Mouse (Mus musculus) c-Kit-positive CD71-negative TER-119-negative erythroid progenitor cells, embryonic 14.5 days (primary cell): ENCODE measurements at regions not wholly inside any gene's neighbourhood (a gene's known extent, or its start where the extent isn't known, plus 50 kb on each side); places are given as distances from the start of the nearest gene placed in this dataset.

Experiments
- DNase-seq: peaks from one replicate; pipeline ENCODE4 v3.0.0-alpha.2; 2013; ENCODE audit warnings: low read depth

- DNase-seq, result no peak
Measured at GRCm38 (mm10) chr9:46622255-46622654, 302.5 kb upstream of the 4931429L15Rik start.

GRCm38 (mm10) chr9:46621851-46622250 lies 302.1 kb upstream of the 4931429L15Rik start:
- no peak for DNase-seq

- DNase-seq, result no peak
Measured at GRCm38 (mm10) chr9:46610101-46611005, 290.6 kb upstream of the 4931429L15Rik start.

- DNase-seq, result no peak
Measured at GRCm38 (mm10) chr9:46608695-46609094, 288.9 kb upstream of the 4931429L15Rik start.

- DNase-seq, result no peak
Measured at GRCm38 (mm10) chr9:46600803-46601202, 281.0 kb upstream of the 4931429L15Rik start.

GRCm38 (mm10) chr9:46599931-46600708 lies 280.3 kb upstream of the 4931429L15Rik start:
- DNase-seq, result no peak

- no peak for DNase-seq
Measured at GRCm38 (mm10) chr9:46598518-46598917, 278.7 kb upstream of the 4931429L15Rik start.

- DNase-seq, result no peak
Measured at GRCm38 (mm10) chr9:46593444-46593843, 273.7 kb upstream of the 4931429L15Rik start.

- DNase-seq, result no peak
Measured at GRCm38 (mm10) chr9:46592908-46593307, 273.1 kb upstream of the 4931429L15Rik start.

GRCm38 (mm10) chr9:46586818-46587217 lies 267.0 kb upstream of the 4931429L15Rik start:
- DNase-seq, result no peak

- no peak for DNase-seq
Measured at GRCm38 (mm10) chr9:46581844-46582243, 262.1 kb upstream of the 4931429L15Rik start.

- DNase-seq, result no peak
Measured at GRCm38 (mm10) chr9:46562301-46562700, 242.5 kb upstream of the 4931429L15Rik start.

- DNase-seq, result no peak
Measured at GRCm38 (mm10) chr9:46558481-46558880, 238.7 kb upstream of the 4931429L15Rik start.

GRCm38 (mm10) chr9:46557781-46558180 lies 238.0 kb upstream of the 4931429L15Rik start:
- no peak for DNase-seq

GRCm38 (mm10) chr9:46555156-46555555 lies 235.4 kb upstream of the 4931429L15Rik start:
- no peak for DNase-seq

- no peak for DNase-seq
Measured at GRCm38 (mm10) chr9:46554586-46555152, 234.9 kb upstream of the 4931429L15Rik start.

GRCm38 (mm10) chr9:46549416-46549815 lies 229.6 kb upstream of the 4931429L15Rik start:
- no peak for DNase-seq

- DNase-seq, result no peak
Measured at GRCm38 (mm10) chr9:46544326-46544725, 224.5 kb upstream of the 4931429L15Rik start.

- DNase-seq, result no peak
Measured at GRCm38 (mm10) chr9:46541001-46541400, 221.2 kb upstream of the 4931429L15Rik start.

- no peak for DNase-seq
Measured at GRCm38 (mm10) chr9:46538616-46539015, 218.8 kb upstream of the 4931429L15Rik start.

GRCm38 (mm10) chr9:46516401-46517130 lies 196.8 kb upstream of the 4931429L15Rik start:
- no peak for DNase-seq
